Mouse (Mus musculus) E14TG2a.4 (cell line): ENCODE data around the gene Fthl17a.

Experiments
- H3K27me3 ChIP-seq: 2 replicates; pipeline ENCODE4 v1.6.1; 2014; ENCODE audit warnings: low read length, control low read depth; ENCODE audit not compliant: insufficient read depth
- H3K36me3 ChIP-seq: 2 replicates; pipeline ENCODE4 v1.6.1; 2014; ENCODE audit warnings: low read length, control low read depth; ENCODE audit not compliant: insufficient read depth
- H3K4me1 ChIP-seq: replicated peaks from 2 replicates; pipeline ENCODE4 v1.6.1; 2014; ENCODE audit warnings: low read depth, low read length, control low read depth
- H3K4me3 ChIP-seq: replicated peaks from 2 replicates; pipeline ENCODE4 v1.5.1; 2014; ENCODE audit warnings: mild to moderate bottlenecking, low read length
- H3K9me3 ChIP-seq: 2 replicates; pipeline ENCODE4 v1.6.1; 2014; ENCODE audit warnings: low read length, control low read depth
- CTCF ChIP-seq: conservative IDR thresholded peaks from 2 replicates; pipeline ENCODE4 v1.5.1; 2014; ENCODE audit warnings: low read length
- NANOG ChIP-seq: IDR thresholded peaks from 2 replicates; pipeline ENCODE4 v1.6.1; 2014; ENCODE audit warnings: borderline replicate concordance, low read length, mixed read lengths
- POU5F1 ChIP-seq: IDR thresholded peaks from 2 replicates; pipeline ENCODE4 v1.6.1; 2014; ENCODE audit warnings: low read length, borderline replicate concordance

Gene Fthl17a

DNA sequence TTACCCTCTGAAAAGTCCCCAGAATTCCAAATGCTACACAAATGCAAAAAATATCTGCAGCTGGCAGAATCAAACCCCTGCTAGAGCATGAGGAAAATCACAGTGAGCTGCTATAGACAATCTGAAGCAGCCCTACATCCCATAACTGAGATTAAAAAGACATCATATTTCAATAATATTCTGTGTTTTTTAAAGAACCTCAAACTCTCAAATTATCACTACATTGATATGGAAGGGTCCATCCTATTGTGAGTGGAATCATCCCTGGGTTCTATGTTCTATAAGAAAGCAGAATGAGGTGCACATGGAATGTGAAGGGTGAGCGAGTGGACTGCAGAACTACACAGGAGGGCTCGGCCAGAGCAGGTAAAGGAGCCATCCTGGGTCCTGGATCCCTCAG is at the start of gene Fthl17a:
TSS of gene Fthl17a (plus strand) at position 301 of the 400 bp plus-strand sequence.
- peak within 1 kb of the TSS; percentile 32; the same call in 1 of the 2 replicates for H3K4me3 ChIP-seq
- no peaks in the 10 kb centered on the region for H3K9me3 ChIP-seq
- H3K36me3 ChIP-seq: no peaks in the 10 kb centered on the region
- no peak for TF ChIP-seq POU5F1
- TF ChIP-seq CTCF: no peak
- TF ChIP-seq NANOG: no peak
- H3K4me1 ChIP-seq: no peaks in the 10 kb centered on the region
- H3K27me3 ChIP-seq: no peaks in the 10 kb centered on the region

DNA sequence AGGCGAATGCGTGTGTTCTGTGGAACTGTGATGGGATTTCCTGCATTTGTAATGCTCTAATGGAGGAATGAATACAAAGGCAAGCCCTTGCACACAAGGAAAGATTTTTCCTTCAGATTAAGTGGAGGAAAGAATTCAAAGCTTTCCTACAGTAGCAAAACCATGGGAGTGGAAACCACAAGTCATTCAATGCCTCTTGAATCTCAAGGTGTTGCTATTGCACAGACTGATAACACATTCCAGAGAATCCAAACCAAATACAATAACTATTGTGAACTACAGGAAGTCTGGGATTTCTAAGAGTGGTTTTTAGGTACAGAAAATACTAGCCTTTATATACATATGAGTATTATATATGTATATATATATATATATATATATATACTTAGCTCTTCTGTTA is 42.5 kb upstream of the Fthl17a start:
- no peak for TF ChIP-seq CTCF
- TF ChIP-seq POU5F1: no peak
- TF ChIP-seq NANOG: no peak
- H3K4me1 ChIP-seq: no peaks in the 10 kb centered on the region
- no peaks in the 10 kb centered on the region for H3K27me3 ChIP-seq
- no peak overlapping the region for H3K4me3 ChIP-seq
- H3K36me3 ChIP-seq: no peaks in the 10 kb centered on the region
- H3K9me3 ChIP-seq: no peaks in the 10 kb centered on the region

- Histone ChIP-seq H3K4me3 (no peak overlapping the region), H3K4me1 (no peaks in the 10 kb centered on the region), H3K36me3 (no peaks in the 10 kb centered on the region), H3K27me3 (no peaks in the 10 kb centered on the region), H3K9me3 (peaks cover 4% of the 10 kb centered on the region)
- no peak for TF ChIP-seq POU5F1
- no peak for TF ChIP-seq NANOG
- no peak for TF ChIP-seq CTCF
Observed at GRCm38 (mm10) chrX:85226883-85227282, 22.6 kb upstream of the Fthl17a start.

- Histone ChIP-seq H3K27me3 (0 out of 2 replicates have a peak, but pooled peaks cover 7% of the 10 kb centered on the region), H3K36me3 (no peaks in the 10 kb centered on the region), H3K4me1 (0 out of 2 replicates have a peak, but pooled peaks cover 3% of the 10 kb centered on the region), H3K9me3 (no peaks in the 10 kb centered on the region), H3K4me3 (no peak overlapping the region)
- no peak for TF ChIP-seq CTCF
Observed at GRCm38 (mm10) chrX:85271821-85272220, 22.3 kb downstream of the Fthl17a start.

GRCm38 (mm10) chrX:85272296-85272695 is 22.8 kb downstream of the Fthl17a start:
- no peaks in the 10 kb centered on the region for H3K36me3 ChIP-seq
- 0 out of 2 replicates have a peak, but pooled peaks cover 7% of the 10 kb centered on the region for H3K27me3 ChIP-seq
- H3K4me1 ChIP-seq: 0 out of 2 replicates have a peak, but pooled peaks cover 3% of the 10 kb centered on the region
- TF ChIP-seq POU5F1 (no peak), NANOG (no peak)
- H3K9me3 ChIP-seq: no peaks in the 10 kb centered on the region
- no peak overlapping the region for H3K4me3 ChIP-seq

- H3K27me3 ChIP-seq: no peaks in the 10 kb centered on the region
- H3K4me1 ChIP-seq: no peaks in the 10 kb centered on the region
- no peak overlapping the region for H3K4me3 ChIP-seq
- H3K9me3 ChIP-seq: no peaks in the 10 kb centered on the region
- TF ChIP-seq NANOG (no peak), CTCF (no peak), POU5F1 (no peak)
- no peaks in the 10 kb centered on the region for H3K36me3 ChIP-seq
Observed at GRCm38 (mm10) chrX:85289846-85290245, 40.4 kb downstream of the Fthl17a start.

GRCm38 (mm10) chrX:85292781-85293180 is 43.3 kb downstream of the Fthl17a start:
- Histone ChIP-seq H3K4me3 (no peak overlapping the region), H3K9me3 (no peaks in the 10 kb centered on the region), H3K27me3 (no peaks in the 10 kb centered on the region), H3K36me3 (no peaks in the 10 kb centered on the region), H3K4me1 (no peaks in the 10 kb centered on the region)
- TF ChIP-seq POU5F1 (no peak), NANOG (no peak), CTCF (no peak)

DNA sequence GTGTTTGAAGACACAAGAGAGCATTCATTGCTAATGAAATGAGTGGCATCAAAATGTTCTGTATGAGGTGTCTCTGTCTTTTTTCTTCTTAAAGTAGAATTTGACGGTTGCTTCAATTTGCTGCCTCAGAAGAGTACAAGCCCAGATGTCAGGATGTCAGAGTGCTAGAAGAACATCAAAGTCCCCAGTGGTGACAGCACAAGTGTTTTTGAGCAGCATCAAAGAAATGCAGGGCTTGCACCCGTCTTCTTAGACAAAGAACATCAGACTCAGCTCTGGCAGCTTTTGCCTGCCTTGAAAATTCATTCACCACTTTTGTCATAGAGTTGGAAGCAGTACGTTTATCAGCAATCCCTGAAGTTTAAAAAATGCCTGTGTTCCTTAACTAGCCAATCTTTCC is 44.5 kb downstream of the Fthl17a start:
- Histone ChIP-seq H3K4me1 (no peaks in the 10 kb centered on the region), H3K27me3 (no peaks in the 10 kb centered on the region), H3K4me3 (no peak overlapping the region), H3K9me3 (no peaks in the 10 kb centered on the region), H3K36me3 (no peaks in the 10 kb centered on the region)
- TF ChIP-seq POU5F1 (no peak), NANOG (no peak), CTCF (no peak)

DNA sequence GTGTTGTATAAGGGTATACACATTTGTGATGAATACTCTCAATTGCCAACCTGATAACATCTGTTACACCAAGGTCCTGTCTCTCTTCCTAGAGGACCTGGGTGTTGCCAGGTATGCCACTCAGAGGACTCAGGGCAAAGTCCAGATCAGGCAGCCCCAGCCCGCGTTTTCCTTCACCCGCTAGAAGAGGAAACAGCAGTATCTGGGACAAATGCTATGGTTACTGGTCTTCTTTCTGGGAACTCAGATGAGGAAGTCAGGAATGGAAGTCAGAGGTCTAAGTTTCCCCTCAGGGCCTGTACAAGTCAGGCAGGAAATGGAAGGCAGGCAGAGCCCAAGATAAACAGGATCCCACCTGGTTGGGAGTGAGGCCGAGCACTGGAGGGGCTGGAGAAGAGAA is 55.2 kb downstream of the Fthl17a start:
- Histone ChIP-seq H3K27me3 (no peaks in the 10 kb centered on the region), H3K9me3 (no peaks in the 10 kb centered on the region), H3K4me3 (no peak overlapping the region), H3K36me3 (no peaks in the 10 kb centered on the region), H3K4me1 (no peaks in the 10 kb centered on the region)
- TF ChIP-seq POU5F1 (no peak), CTCF (no peak), NANOG (no peak)
